Mouse (Mus musculus): ENCODE data around the gene Fbxo40. TPM values are rescaled to one million over a fixed set of nuclear protein-coding genes. Genes with fewer than 3 reads are reported as not detected.

Fbxo40 gene
- polyA plus RNA-seq (2012; rRNA removed): not detected in 2 replicates

GRCm38 (mm10) chr16:36989999-36990625, at the start of gene Fbxo40:
Gene Fbxo40 (minus strand): TSS chr16:36990467.
- TF ChIP-seq CTCF (IDR thresholded peaks at IDR 0.05; ENCODE audit: extremely low read depth, insufficient read length, insufficient replicate concordance, low read depth, low read length): no peak
- no peak for TF ChIP-seq POLR2A (IDR thresholded peaks at IDR 0.05; ENCODE audit: low read depth, low read length)
- H3K27me3 ChIP-seq (ENCODE audit: control insufficient read depth, insufficient read depth, low read length): no peaks in the 10 kb centered on the region
- WGBS: 47% methylated on average over 18 of the region's 18 CpGs
- H3K36me3 ChIP-seq (ENCODE audit: control insufficient read depth, insufficient read depth, low read length): no peaks in the 10 kb centered on the region
- no peak within 1 kb of the TSS for H3K27ac ChIP-seq (ENCODE audit: insufficient read depth, low read depth, low read length)
- no peaks in the 10 kb centered on the region for H3K4me1 ChIP-seq (ENCODE audit: control insufficient read depth, insufficient read depth, insufficient read length, low read length)
- no peak within 1 kb of the TSS; the same call in 1 of the 2 replicates for H3K4me3 ChIP-seq (ENCODE audit: low read depth, low read length)

- no peak overlapping the region for H3K27ac ChIP-seq (ENCODE audit: insufficient read depth, low read depth, low read length)
- no peaks in the 10 kb centered on the region for H3K27me3 ChIP-seq (ENCODE audit: control insufficient read depth, insufficient read depth, low read length)
- TF ChIP-seq CTCF (IDR thresholded peaks at IDR 0.05; ENCODE audit: extremely low read depth, insufficient read length, insufficient replicate concordance, low read depth, low read length): no peak
- TF ChIP-seq POLR2A (IDR thresholded peaks at IDR 0.05; ENCODE audit: low read depth, low read length): no peak
- no peak overlapping the region for H3K4me3 ChIP-seq (ENCODE audit: low read depth, low read length)
- no peaks in the 10 kb centered on the region for H3K4me1 ChIP-seq (ENCODE audit: control insufficient read depth, insufficient read depth, insufficient read length, low read length)
- 97% methylated on average over 8 of the region's 8 CpGs for WGBS
- H3K36me3 ChIP-seq (ENCODE audit: control insufficient read depth, insufficient read depth, low read length): peaks cover 8% of the 10 kb centered on the region
Observed at GRCm38 (mm10) chr16:37034751-37035150, 44.5 kb upstream of the Fbxo40 start.

- no peaks in the 10 kb centered on the region for H3K27me3 ChIP-seq (ENCODE audit: control insufficient read depth, insufficient read depth, low read length)
Observed at GRCm38 (mm10) chr16:37031996-37032395, 41.7 kb upstream of the Fbxo40 start.

GRCm38 (mm10) chr16:37027581-37027980, 37.3 kb upstream of the Fbxo40 start:
- no peak overlapping the region for H3K4me3 ChIP-seq (ENCODE audit: low read depth, low read length)
- H3K27me3 ChIP-seq (ENCODE audit: control insufficient read depth, insufficient read depth, low read length): no peaks in the 10 kb centered on the region
- H3K4me1 ChIP-seq (ENCODE audit: control insufficient read depth, insufficient read depth, insufficient read length, low read length): no peaks in the 10 kb centered on the region
- 72% methylated on average over 3 of the region's 3 CpGs for WGBS
- H3K36me3 ChIP-seq (ENCODE audit: control insufficient read depth, insufficient read depth, low read length): peaks cover 2% of the 10 kb centered on the region
- H3K27ac ChIP-seq (ENCODE audit: insufficient read depth, low read depth, low read length): no peak overlapping the region
- TF ChIP-seq CTCF (IDR thresholded peaks at IDR 0.05; ENCODE audit: extremely low read depth, insufficient read length, insufficient replicate concordance, low read depth, low read length) (no peak), POLR2A (IDR thresholded peaks at IDR 0.05; ENCODE audit: low read depth, low read length) (no peak)

More at GRCm38 (mm10) chr16:37031996-37032395, 41.7 kb upstream of the Fbxo40 start:
- TF ChIP-seq CTCF (IDR thresholded peaks at IDR 0.05; ENCODE audit: extremely low read depth, insufficient read length, insufficient replicate concordance, low read depth, low read length): no peak
- TF ChIP-seq POLR2A (IDR thresholded peaks at IDR 0.05; ENCODE audit: low read depth, low read length): no peak
- Histone ChIP-seq H3K27ac (ENCODE audit: insufficient read depth, low read depth, low read length) (no peak overlapping the region), H3K4me1 (ENCODE audit: control insufficient read depth, insufficient read depth, insufficient read length, low read length) (no peaks in the 10 kb centered on the region), H3K4me3 (ENCODE audit: low read depth, low read length) (no peak overlapping the region), H3K36me3 (ENCODE audit: control insufficient read depth, insufficient read depth, low read length) (peaks cover 9% of the 10 kb centered on the region)
- 66% methylated on average over 3 of the region's 3 CpGs for WGBS

GRCm38 (mm10) chr16:37012336-37012735, 22.1 kb upstream of the Fbxo40 start:
- 22% methylated on average over 5 of the region's 5 CpGs for WGBS
- Histone ChIP-seq H3K36me3 (ENCODE audit: control insufficient read depth, insufficient read depth, low read length) (no peaks in the 10 kb centered on the region; the same call in 1 of the 2 replicates), H3K4me3 (ENCODE audit: low read depth, low read length) (peak overlapping the region; percentile 89; the same call in 1 of the 2 replicates), H3K4me1 (ENCODE audit: control insufficient read depth, insufficient read depth, insufficient read length, low read length) (peaks cover 5% of the 10 kb centered on the region), H3K27me3 (ENCODE audit: control insufficient read depth, insufficient read depth, low read length) (no peaks in the 10 kb centered on the region), H3K27ac (ENCODE audit: insufficient read depth, low read depth, low read length) (no peak overlapping the region)
- TF ChIP-seq CTCF (IDR thresholded peaks at IDR 0.05; ENCODE audit: extremely low read depth, insufficient read length, insufficient replicate concordance, low read depth, low read length): no peak
- TF ChIP-seq POLR2A (IDR thresholded peaks at IDR 0.05; ENCODE audit: low read depth, low read length): no peak

- Histone ChIP-seq H3K36me3 (ENCODE audit: control insufficient read depth, insufficient read depth, low read length) (no peaks in the 10 kb centered on the region; the same call in 1 of the 2 replicates), H3K4me1 (ENCODE audit: control insufficient read depth, insufficient read depth, insufficient read length, low read length) (peaks cover 5% of the 10 kb centered on the region), H3K27me3 (ENCODE audit: control insufficient read depth, insufficient read depth, low read length) (no peaks in the 10 kb centered on the region), H3K27ac (ENCODE audit: insufficient read depth, low read depth, low read length) (no peak overlapping the region), H3K4me3 (ENCODE audit: low read depth, low read length) (peak overlapping the region; percentile 89)
- TF ChIP-seq POLR2A (IDR thresholded peaks at IDR 0.05; ENCODE audit: low read depth, low read length) (no peak), CTCF (IDR thresholded peaks at IDR 0.05; ENCODE audit: extremely low read depth, insufficient read length, insufficient replicate concordance, low read depth, low read length) (no peak)
- WGBS: under 1% methylated on average over 26 of the region's 26 CpGs
Observed at GRCm38 (mm10) chr16:37011922-37012289, 21.6 kb upstream of the Fbxo40 start.

GRCm38 (mm10) chr16:37011061-37011921, 21.0 kb upstream of the Fbxo40 start, which contains the start of gene Polq:
Gene Polq (plus strand): TSS chr16:37011786.
- Histone ChIP-seq H3K27ac (ENCODE audit: insufficient read depth, low read depth, low read length) (no peak within 1 kb of the TSS), H3K4me1 (ENCODE audit: control insufficient read depth, insufficient read depth, insufficient read length, low read length) (peaks cover 5% of the 10 kb centered on the region), H3K27me3 (ENCODE audit: control insufficient read depth, insufficient read depth, low read length) (no peaks in the 10 kb centered on the region), H3K4me3 (ENCODE audit: low read depth, low read length) (peak within 1 kb of the TSS; percentile 89), H3K36me3 (ENCODE audit: control insufficient read depth, insufficient read depth, low read length) (no peaks in the 10 kb centered on the region; the same call in 1 of the 2 replicates)
- no peak; the same call in 1 of the 2 replicates for TF ChIP-seq POLR2A (IDR thresholded peaks at IDR 0.05; ENCODE audit: low read depth, low read length)
- no peak for TF ChIP-seq CTCF (IDR thresholded peaks at IDR 0.05; ENCODE audit: extremely low read depth, insufficient read length, insufficient replicate concordance, low read depth, low read length)
- 2% methylated on average over 30 of the region's 30 CpGs for WGBS

All from small intestine, adult 2 months (tissue).